Mouse (Mus musculus) lung, embryonic 16.5 days (tissue): Measurements from ENCODE around the gene Catsper3. TPM values are rescaled to one million over a fixed set of nuclear protein-coding genes. Genes with fewer than 3 reads are reported as not detected.

Source experiments
- ATAC-seq: fragments of 200-750 bp; cut with Nextera tagmentation; 2 replicates; pipeline ENCODE4 v1.8.0; 2017; ENCODE audit warnings: low read depth, mild to moderate bottlenecking, moderate library complexity
- H3K27ac ChIP-seq: fragments of 300-500 bp; sonication (generic); 2 replicates; pipeline ENCODE4 v1.5.1; 2014; ENCODE audit warnings: mild to moderate bottlenecking, control low read depth, low read length
- H3K27me3 ChIP-seq: fragments of 300-500 bp; sonication (generic); 2 replicates; pipeline ENCODE4 v1.6.1; 2014; ENCODE audit warnings: low read depth, low read length, mixed read lengths; ENCODE audit not compliant: control insufficient read depth, insufficient read depth
- H3K36me3 ChIP-seq: fragments of 300-500 bp; sonication (generic); 2 replicates; pipeline ENCODE4 v1.6.1; 2014; ENCODE audit warnings: low read length; ENCODE audit not compliant: control insufficient read depth, insufficient read depth
- H3K4me1 ChIP-seq: fragments of 300-500 bp; sonication (generic); replicated peaks from 2 replicates; pipeline ENCODE4 v1.6.1; 2014; ENCODE audit warnings: low read length, mixed read lengths; ENCODE audit not compliant: control insufficient read depth, insufficient read depth
- H3K4me2 ChIP-seq: fragments of 300-500 bp; sonication (generic); 2 replicates; pipeline ENCODE4 v1.6.1; 2014; ENCODE audit warnings: low read depth, low read length, control low read depth
- H3K4me3 ChIP-seq: fragments of 300-500 bp; sonication (generic); 2 replicates; pipeline ENCODE4 v1.5.1; 2014; ENCODE audit warnings: mild to moderate bottlenecking, low read length, control low read depth
- H3K9ac ChIP-seq: fragments of 300-500 bp; sonication (generic); 2 replicates; pipeline ENCODE4 v1.6.1; 2014; ENCODE audit warnings: low read length, control low read depth
- H3K9me3 ChIP-seq: fragments of 300-500 bp; sonication (generic); 2 replicates; pipeline ENCODE4 v1.6.1; 2016; ENCODE audit warnings: low read length; ENCODE audit not compliant: control insufficient read depth
- WGBS: fragments of 180-500 bp; shearing (Covaris S2); extraction: QIAGEN DNeasy Blood & Tissue Kit; methylation state at CpG from one replicate; pipeline ENCODE4 v1.1.7; 2014; 5-methylcytosine and 5-hydroxymethylcytosine counted together
- polyA plus RNA-seq: library from polyadenylated mRNA; unstranded; fragments of >200 nt; fragmentation: Nextera tagmentation; extraction: Ambion mirVana; gene quantifications from 2 replicates; pipeline ENCODE4 v1.2.1, GENCODE M21; 2015

Catsper3 gene
- polyA plus RNA-seq, result not detected in 2 replicates

GRCm38 (mm10) chr13:55784268-55784667, at the start of gene Catsper3:
Catsper3 (plus strand) TSS chr13:55784568.
- no peak for ATAC-seq
- 66% methylated on average over 3 of the region's 3 CpGs for WGBS
- Histone ChIP-seq H3K9ac (no peak within 1 kb of the TSS), H3K27ac (no peak within 1 kb of the TSS), H3K4me1 (no peaks in the 10 kb centered on the region), H3K4me3 (no peak within 1 kb of the TSS), H3K4me2 (no peak within 1 kb of the TSS), H3K36me3 (no peaks in the 10 kb centered on the region), H3K27me3 (no peaks in the 10 kb centered on the region), H3K9me3 (no peaks in the 10 kb centered on the region)

DNA sequence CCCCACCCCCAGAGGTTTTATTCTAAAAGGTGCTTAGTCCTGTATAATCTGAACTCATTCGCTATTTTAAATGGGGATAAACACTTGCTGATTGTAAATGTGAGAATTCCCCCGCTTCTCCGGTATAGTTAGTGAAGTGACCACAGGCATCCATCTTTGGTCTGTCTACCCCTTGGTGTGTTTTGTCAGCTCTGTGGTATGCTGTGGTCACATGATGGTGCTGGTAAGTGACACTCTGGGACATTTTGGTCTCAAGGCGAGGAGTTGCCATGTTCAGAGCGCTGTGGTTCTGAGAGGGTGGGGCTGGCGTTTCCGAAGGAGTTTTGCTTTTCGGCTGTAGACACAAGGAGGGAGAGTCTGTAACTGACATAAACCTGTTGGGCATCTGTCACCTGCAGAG, 46.5 kb upstream of the Catsper3 start:
- no peak overlapping the region for H3K4me2 ChIP-seq
- H3K27me3 ChIP-seq, result no peaks in the 10 kb centered on the region
- H3K4me3 ChIP-seq, result no peak overlapping the region
- ATAC-seq, result no peak
- no peak overlapping the region for H3K27ac ChIP-seq
- H3K9ac ChIP-seq, result no peak overlapping the region
- no peaks in the 10 kb centered on the region for H3K9me3 ChIP-seq
- WGBS, result 83% methylated on average over 8 of the region's 8 CpGs
- H3K4me1 ChIP-seq, result no peaks in the 10 kb centered on the region
- H3K36me3 ChIP-seq, result no peaks in the 10 kb centered on the region

- Histone ChIP-seq H3K4me2 (no peak overlapping the region), H3K36me3 (peaks cover 2% of the 10 kb centered on the region; the same call in 1 of the 2 replicates), H3K4me1 (no peaks in the 10 kb centered on the region), H3K4me3 (no peak overlapping the region), H3K27me3 (no peaks in the 10 kb centered on the region), H3K9me3 (no peaks in the 10 kb centered on the region), H3K27ac (no peak overlapping the region), H3K9ac (no peak overlapping the region)
- WGBS, result 65% methylated on average over 8 of the region's 8 CpGs
- no peak for ATAC-seq
These were observed 42.1 kb upstream of the Catsper3 start for GRCm38 (mm10) chr13:55742306-55742705.

GRCm38 (mm10) chr13:55754380-55754779, 30.0 kb upstream of the Catsper3 start:
- 80% methylated on average over 13 of the region's 13 CpGs for WGBS

DNA sequence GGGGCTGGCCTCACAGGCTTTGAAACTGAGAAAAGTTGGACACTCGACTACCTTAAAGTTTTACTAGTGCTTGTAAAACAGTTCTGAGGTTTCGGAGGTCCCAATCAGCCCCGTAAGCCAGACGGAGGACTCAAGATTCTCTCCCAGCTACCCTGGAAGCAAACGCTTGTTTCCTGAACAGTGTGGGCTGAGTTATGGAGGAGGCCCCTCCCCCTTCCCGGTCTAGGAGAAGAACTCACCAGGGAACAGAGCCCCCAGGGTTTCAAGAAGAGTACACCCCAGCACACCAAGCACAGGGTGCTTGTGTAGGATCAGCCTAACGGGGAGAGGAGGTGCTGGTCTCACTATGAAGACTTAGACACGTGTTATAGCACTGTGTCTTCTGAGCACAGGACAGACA, 27.6 kb upstream of the Catsper3 start:
- Histone ChIP-seq H3K4me2 (peak overlapping the region; percentile 43), H3K27me3 (no peaks in the 10 kb centered on the region), H3K27ac (no peak overlapping the region), H3K4me1 (0 out of 2 replicates have a peak, but pooled peaks cover 7% of the 10 kb centered on the region), H3K9ac (peak overlapping the region; percentile 44), H3K36me3 (no peaks in the 10 kb centered on the region), H3K9me3 (no peaks in the 10 kb centered on the region), H3K4me3 (no peak overlapping the region)
- no peak for ATAC-seq
- WGBS, result 28% methylated on average over 8 of the region's 8 CpGs

More at GRCm38 (mm10) chr13:55754380-55754779, 30.0 kb upstream of the Catsper3 start:
- H3K9ac ChIP-seq, result no peak overlapping the region
- no peak overlapping the region for H3K4me3 ChIP-seq
- no peak for ATAC-seq
- no peaks in the 10 kb centered on the region for H3K36me3 ChIP-seq
- H3K27me3 ChIP-seq, result no peaks in the 10 kb centered on the region
- no peak overlapping the region for H3K4me2 ChIP-seq
- H3K27ac ChIP-seq, result no peak overlapping the region
- 0 out of 2 replicates have a peak, but pooled peaks cover 7% of the 10 kb centered on the region for H3K4me1 ChIP-seq
- no peaks in the 10 kb centered on the region for H3K9me3 ChIP-seq

DNA sequence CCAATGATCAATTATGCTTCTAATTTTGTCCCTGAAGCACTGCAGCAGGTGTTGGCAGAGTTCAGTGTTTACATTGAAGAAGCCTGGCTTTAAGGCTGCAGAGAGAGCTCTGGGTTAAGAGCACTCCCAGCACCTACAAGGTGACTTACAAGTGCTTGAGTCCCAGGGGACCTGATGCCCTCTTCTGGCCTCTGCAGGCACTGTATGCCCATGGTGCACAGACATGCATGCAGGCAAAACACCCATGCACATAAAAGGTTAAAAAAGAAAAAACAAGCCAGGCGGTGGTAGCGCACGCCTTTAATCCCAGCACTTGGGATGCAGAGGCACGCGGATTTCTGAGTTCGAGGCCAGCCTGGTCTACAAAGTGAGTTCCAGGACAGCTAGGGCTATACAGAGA, 26.7 kb upstream of the Catsper3 start:
- Histone ChIP-seq H3K9me3 (no peaks in the 10 kb centered on the region), H3K27me3 (no peaks in the 10 kb centered on the region), H3K4me3 (no peak overlapping the region), H3K9ac (no peak overlapping the region), H3K4me2 (no peak overlapping the region), H3K36me3 (no peaks in the 10 kb centered on the region), H3K27ac (no peak overlapping the region), H3K4me1 (0 out of 2 replicates have a peak, but pooled peaks cover 7% of the 10 kb centered on the region)
- ATAC-seq, result no peak
- 74% methylated on average over 6 of the region's 6 CpGs for WGBS

GRCm38 (mm10) chr13:55760576-55760975, 23.8 kb upstream of the Catsper3 start:
- Histone ChIP-seq H3K4me1 (0 out of 2 replicates have a peak, but pooled peaks cover 7% of the 10 kb centered on the region), H3K9me3 (no peaks in the 10 kb centered on the region), H3K9ac (no peak overlapping the region), H3K27me3 (no peaks in the 10 kb centered on the region), H3K36me3 (no peaks in the 10 kb centered on the region), H3K4me3 (no peak overlapping the region), H3K27ac (no peak overlapping the region), H3K4me2 (no peak overlapping the region)
- 66% methylated on average over 10 of the region's 10 CpGs for WGBS
- ATAC-seq, result no peak

DNA sequence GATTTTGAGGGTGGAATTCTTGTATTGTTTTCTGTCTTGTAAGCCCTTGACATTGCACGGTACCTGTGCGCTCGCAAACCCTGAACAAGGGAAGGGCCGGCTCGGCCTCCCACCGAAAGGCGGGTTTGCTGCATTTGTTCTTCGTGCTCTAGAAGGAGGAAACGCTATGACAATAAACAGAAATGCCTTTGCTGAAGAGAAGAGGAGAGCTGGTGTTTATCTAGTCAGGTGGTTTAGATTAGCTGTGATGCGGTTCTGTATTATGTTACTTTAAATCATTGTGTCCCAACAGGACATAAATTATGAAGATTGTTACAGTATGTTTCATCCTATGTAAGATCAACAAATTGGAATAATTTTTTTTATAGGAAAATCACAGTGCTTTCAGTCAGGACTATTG, 22.9 kb upstream of the Catsper3 start:
- 61% methylated on average over 10 of the region's 10 CpGs for WGBS
- no peak overlapping the region for H3K27ac ChIP-seq
- ATAC-seq, result no peak
- no peak overlapping the region for H3K9ac ChIP-seq
- no peaks in the 10 kb centered on the region for H3K9me3 ChIP-seq
- H3K4me1 ChIP-seq, result 0 out of 2 replicates have a peak, but pooled peaks cover 5% of the 10 kb centered on the region
- H3K4me3 ChIP-seq, result no peak overlapping the region
- H3K36me3 ChIP-seq, result no peaks in the 10 kb centered on the region
- no peak overlapping the region for H3K4me2 ChIP-seq
- no peaks in the 10 kb centered on the region for H3K27me3 ChIP-seq

DNA sequence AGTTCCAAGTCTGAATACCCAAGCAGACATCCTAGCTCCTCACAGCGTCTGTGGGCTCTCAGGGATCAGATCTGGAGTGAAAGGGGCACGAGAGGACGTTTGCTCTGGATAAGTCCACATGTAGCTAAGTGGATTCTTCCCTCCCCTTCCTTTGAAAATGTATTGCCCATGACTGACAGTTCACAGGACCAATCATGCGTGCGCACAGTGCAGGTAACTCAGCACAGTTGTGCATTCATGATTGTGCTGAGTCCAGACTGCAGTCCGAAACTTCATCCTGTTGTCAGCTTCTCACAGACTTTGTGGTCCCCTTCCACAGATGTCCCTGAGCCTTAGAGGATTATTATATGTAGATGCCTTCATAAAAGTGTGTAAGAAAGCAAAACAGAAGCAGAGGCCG, 10.0 kb upstream of the Catsper3 start:
- Histone ChIP-seq H3K9ac (no peak overlapping the region), H3K27ac (no peak overlapping the region), H3K4me3 (no peak overlapping the region), H3K4me2 (no peak overlapping the region), H3K9me3 (no peaks in the 10 kb centered on the region), H3K27me3 (no peaks in the 10 kb centered on the region), H3K36me3 (peaks cover 5% of the 10 kb centered on the region), H3K4me1 (no peaks in the 10 kb centered on the region)
- ATAC-seq, result no peak
- WGBS, result 75% methylated on average over 7 of the region's 7 CpGs

GRCm38 (mm10) chr13:55775056-55775455, 9.3 kb upstream of the Catsper3 start:
- Histone ChIP-seq H3K4me3 (no peak overlapping the region), H3K9ac (no peak overlapping the region), H3K9me3 (no peaks in the 10 kb centered on the region), H3K27ac (no peak overlapping the region), H3K36me3 (peaks cover 5% of the 10 kb centered on the region), H3K4me1 (no peaks in the 10 kb centered on the region), H3K27me3 (no peaks in the 10 kb centered on the region), H3K4me2 (no peak overlapping the region)
- 28% methylated on average over 11 of the region's 11 CpGs for WGBS
- no peak for ATAC-seq
